Comparison of ENCODE assay signal across 20 mouse cellular contexts in genomic region chr6:99935373-99935772, GRCm38 (mm10).
DNase-seq lines count a peak whose midpoint lies in the region; ATAC-seq and TF ChIP-seq lines count a peak whose summit lies in the region.
"Had no signal": no experiment of that assay in that cellular context is flagged by ENCODE, and none has a peak within 500 bp of the region (broad histone marks: within the 10 kb centered on the region; RNA-seq: fewer than 3 reads in every experiment).

No protein-coding gene starts in this region.

- no peaks in the 10 kb centered on the region for H3K9me3 ChIP-seq in lung, postnatal 0 days (ENCODE audit: low read length)
- H3K9me3 ChIP-seq: embryonic facial prominence, embryonic 13.5 days; embryonic facial prominence, embryonic 15.5 days; forebrain, embryonic 13.5 days; forebrain, embryonic 15.5 days had no signal

- no peak overlapping the region for H3K4me3 ChIP-seq in lung, postnatal 0 days (ENCODE audit: low read depth, low read length)
- H3K4me3 ChIP-seq: embryonic facial prominence, embryonic 13.5 days; embryonic facial prominence, embryonic 15.5 days; erythroblast, embryonic 14.5 days; forebrain, embryonic 13.5 days; forebrain, embryonic 15.5 days had no signal

- TF ChIP-seq CTCF in lung, postnatal 0 days (IDR thresholded peaks at IDR 0.05), result no peak

- DNase-seq in lung, postnatal 0 days (ENCODE audit: low spot score), result peak; percentile 45
- DNase-seq in lung, postnatal 25 days (ENCODE audit: low spot score), result no peak
- DNase-seq in 3T3-L1 (ENCODE audit: low read depth, low spot score) (peak; percentile 59), NIH3T3 (ENCODE audit: low read depth) (peak; percentile 28)
- no peak for DNase-seq in adrenal gland, adult 2 months
- DNase-seq: adrenal gland, postnatal 10 days; adrenal gland, postnatal 25 days; cerebellum, adult 11 months; cerebellum, adult 18-20 months; cerebellum, adult 8-10 months; cerebellum, adult 9-11 months; cerebellum, postnatal 14 days; cerebellum, postnatal 36 days; embryo, embryonic 11 days; forebrain, postnatal 0 days had no signal

- no peak overlapping the region for H3K4me2 ChIP-seq in lung, postnatal 0 days (replicated peaks; ENCODE audit: low read depth, low read length)
- H3K4me2 ChIP-seq: embryonic facial prominence, embryonic 13.5 days; embryonic facial prominence, embryonic 15.5 days; forebrain, embryonic 13.5 days; forebrain, embryonic 15.5 days had no signal

- no peak overlapping the region for H3K27ac ChIP-seq in lung, postnatal 0 days (ENCODE audit: low read length)
- H3K27ac ChIP-seq: embryonic facial prominence, embryonic 13.5 days; embryonic facial prominence, embryonic 15.5 days; forebrain, embryonic 13.5 days; forebrain, embryonic 15.5 days had no signal

- H3K27me3 ChIP-seq in lung, postnatal 0 days (replicated peaks; ENCODE audit: insufficient read depth, low read length), result no peaks in the 10 kb centered on the region
- H3K27me3 ChIP-seq: embryonic facial prominence, embryonic 13.5 days; embryonic facial prominence, embryonic 15.5 days; forebrain, embryonic 13.5 days; forebrain, embryonic 15.5 days had no signal

- WGBS in lung, postnatal 0 days, result 79% methylated on average over 4 of the region's 4 CpGs

- H3K4me1 ChIP-seq in lung, postnatal 0 days (ENCODE audit: insufficient read depth, low read depth, low read length), result peaks cover 3% of the 10 kb centered on the region; the same call in 1 of the 2 replicates

- no peak for TF ChIP-seq EP300 in lung, postnatal 0 days (IDR thresholded peaks at IDR 0.05)

- no peak for ATAC-seq in lung, postnatal 0 days
- ATAC-seq: forebrain, embryonic 13.5 days; forebrain, embryonic 15.5 days; forebrain, postnatal 0 days had no signal

- H3K36me3 ChIP-seq in lung, postnatal 0 days (ENCODE audit: insufficient read depth, low read length), result no peaks in the 10 kb centered on the region
- H3K36me3 ChIP-seq: embryonic facial prominence, embryonic 13.5 days; embryonic facial prominence, embryonic 15.5 days; forebrain, embryonic 15.5 days had no signal

- H3K9ac ChIP-seq in lung, postnatal 0 days (replicated peaks; ENCODE audit: low read depth), result no peak overlapping the region
- H3K9ac ChIP-seq: embryonic facial prominence, embryonic 13.5 days; embryonic facial prominence, embryonic 15.5 days; forebrain, embryonic 13.5 days; forebrain, embryonic 15.5 days; forebrain, postnatal 0 days had no signal

Comparison
In these comparisons a context has a peak if more than half of its experiments do, and no peak if none do; other contexts are left out.
1. DNase-seq: peak in lung, postnatal 0 days (single experiment), 3T3-L1 (single experiment) and NIH3T3 (single experiment); none in lung, postnatal 25 days (single experiment) and adrenal gland, adult 2 months (single experiment).